Mouse (Mus musculus): ENCODE results near the gene Mfsd1.

- no peak for TF ChIP-seq CTCF (IDR thresholded peaks at IDR 0.05; ENCODE audit: low read depth)
- TF ChIP-seq EP300 (IDR thresholded peaks at IDR 0.05; ENCODE audit: low read depth) = no peak
Measured at GRCm38 (mm10) chr3:67645640-67646466, 63.3 kb downstream of the Mfsd1 start.
